Mouse (Mus musculus) c-Kit-positive CD71-negative TER-119-negative erythroid progenitor cells, embryonic 14.5 days (primary cell): ENCODE data around the gene Gm37240.

Experiments
- DNase-seq: peaks from one replicate; pipeline ENCODE4 v3.0.0-alpha.2; 2013; ENCODE audit warnings: low read depth

Gm37240 gene

DNA sequence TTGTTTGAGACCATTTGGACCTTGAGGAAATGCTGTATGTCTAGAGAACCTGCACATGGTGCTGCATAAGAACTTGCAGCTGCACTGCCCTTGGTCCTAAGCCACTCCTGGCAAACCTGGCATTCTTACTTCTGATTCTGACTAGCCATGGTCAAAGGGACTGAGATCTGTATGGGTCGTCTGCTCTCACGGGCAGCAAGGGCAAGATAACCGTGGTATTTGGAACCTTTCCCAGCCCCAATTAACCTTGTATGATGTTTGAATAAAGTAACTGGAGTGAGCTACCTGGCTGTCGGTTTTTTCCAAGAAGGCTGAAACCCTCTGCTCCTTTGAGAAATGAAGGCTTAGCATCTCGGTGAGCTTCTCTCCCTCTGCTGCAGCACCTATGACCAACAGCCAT lies 8.4 kb downstream of the Gm37240 start:
- DNase-seq: no peak

- DNase-seq: no peak
Observed at GRCm38 (mm10) chr3:85863996-85864395, 23.3 kb downstream of the Gm37240 start.

DNA sequence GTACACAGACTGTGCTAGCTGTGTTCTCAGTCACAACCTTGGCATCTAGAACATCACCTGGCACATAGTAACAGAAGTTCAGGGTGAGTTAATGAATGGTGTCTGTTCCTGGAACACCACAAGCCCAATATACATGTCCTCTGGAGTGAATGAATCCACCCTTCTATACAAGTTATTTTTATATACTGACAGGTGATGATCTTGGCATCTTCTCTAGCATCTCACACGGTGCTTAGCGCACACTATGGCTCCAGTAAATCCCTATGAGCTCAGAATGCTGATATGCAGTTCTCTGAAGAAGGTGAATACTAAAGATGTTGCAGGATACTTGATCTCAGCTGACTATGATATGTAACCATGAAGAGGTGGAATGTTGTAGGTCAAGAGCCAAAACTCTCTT lies 24.4 kb downstream of the Gm37240 start:
- DNase-seq: no peak

DNA sequence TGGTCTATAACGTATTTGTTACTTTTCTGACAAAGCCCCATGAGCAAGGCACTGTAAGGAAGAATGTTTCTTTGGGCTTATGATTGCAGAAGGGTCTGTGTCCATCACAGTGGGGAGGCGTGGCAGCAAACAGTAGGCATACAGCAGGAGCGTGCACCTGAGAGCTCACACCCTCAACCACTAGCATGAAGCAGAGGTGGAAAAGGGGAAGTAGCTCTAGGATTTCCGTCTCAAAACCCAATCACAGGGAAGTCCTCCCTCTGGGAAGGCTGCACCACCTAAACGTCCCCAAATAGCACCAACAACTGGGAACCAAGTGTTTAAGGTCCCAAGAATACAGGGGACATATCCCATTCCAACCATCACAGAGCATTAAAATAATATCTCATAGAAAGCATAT lies 26.3 kb downstream of the Gm37240 start:
- no peak for DNase-seq

DNA sequence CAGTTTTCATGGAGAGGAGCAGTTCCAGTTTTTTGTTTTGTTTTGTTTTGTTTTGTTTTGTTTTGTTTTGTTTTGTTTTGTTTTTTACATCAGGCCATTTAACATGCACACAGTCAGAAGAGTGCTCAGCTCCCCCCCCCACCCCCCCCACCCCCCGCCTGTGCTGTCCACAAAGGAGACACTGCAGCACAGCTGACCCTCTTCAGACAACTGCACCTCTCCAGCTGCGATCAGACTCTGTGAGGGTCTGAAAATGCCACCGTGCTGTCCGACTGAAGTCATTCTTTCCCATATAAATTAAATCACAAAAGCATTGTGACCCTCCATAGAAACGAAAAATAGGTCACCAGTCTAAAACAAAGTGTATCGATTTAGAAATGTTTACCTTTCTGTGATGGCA lies 28.0 kb downstream of the Gm37240 start:
- DNase-seq: no peak

- no peak for DNase-seq
Observed at GRCm38 (mm10) chr3:85858140-85859135, 28.9 kb downstream of the Gm37240 start.

DNA sequence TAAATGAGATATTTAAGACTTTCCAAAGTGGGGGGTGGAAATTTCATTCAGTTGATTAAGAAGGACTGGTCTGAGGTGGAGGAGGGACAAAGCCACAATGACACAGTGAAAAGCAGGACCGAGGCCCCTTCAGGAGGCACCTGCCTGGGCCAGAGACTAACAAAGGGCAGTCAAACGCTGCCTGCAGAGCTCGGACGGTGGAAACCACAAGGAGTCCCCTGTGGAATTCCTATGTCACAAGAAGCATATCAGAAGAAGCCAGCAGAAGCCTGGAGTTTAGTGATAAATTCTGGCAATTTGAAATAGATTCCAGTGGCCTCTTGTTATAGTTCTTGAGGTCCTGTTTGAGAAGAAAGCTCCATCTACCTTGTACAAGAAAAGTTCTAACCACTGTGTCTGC lies 30.2 kb downstream of the Gm37240 start:
- DNase-seq: peak; percentile 18

DNA sequence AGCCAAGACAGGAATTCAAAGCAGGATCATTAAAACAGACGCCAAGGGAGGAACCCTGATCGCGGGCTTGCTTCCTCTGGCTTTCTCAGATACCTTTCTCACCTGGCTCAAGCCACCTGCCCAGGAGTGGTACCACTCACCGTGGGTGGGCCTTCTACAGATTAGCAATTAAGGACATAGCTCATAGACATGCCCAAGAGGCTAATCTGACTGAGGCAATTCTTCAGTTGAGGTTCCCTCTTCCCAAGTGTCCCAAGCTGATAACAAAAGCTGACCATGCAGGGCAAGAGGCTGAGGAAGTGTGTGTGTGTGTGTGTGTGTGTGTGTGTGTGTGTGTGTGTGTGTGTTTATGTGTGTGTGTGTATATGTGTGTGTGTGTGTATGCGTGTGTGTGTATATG lies 31.4 kb downstream of the Gm37240 start:
- DNase-seq: no peak

DNA sequence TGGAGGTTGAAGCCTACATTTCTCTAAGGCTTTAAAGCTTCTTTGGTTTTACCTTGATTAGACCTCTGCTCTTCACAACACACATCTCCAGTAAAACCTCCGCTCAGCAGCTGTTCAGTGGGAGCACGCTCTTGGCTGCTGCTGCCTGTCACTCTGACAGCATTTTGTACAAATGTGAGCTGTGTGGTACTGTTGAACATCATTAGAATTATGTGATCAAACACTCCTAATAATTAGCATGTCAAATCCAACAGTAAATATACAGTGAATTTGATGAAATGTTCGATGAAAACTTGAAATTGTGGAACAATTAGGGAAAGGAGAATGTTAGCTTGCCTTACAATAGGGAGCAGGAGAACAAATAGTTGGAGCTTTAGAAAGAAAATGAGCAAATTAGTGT lies 32.3 kb downstream of the Gm37240 start:
- DNase-seq: no peak

DNA sequence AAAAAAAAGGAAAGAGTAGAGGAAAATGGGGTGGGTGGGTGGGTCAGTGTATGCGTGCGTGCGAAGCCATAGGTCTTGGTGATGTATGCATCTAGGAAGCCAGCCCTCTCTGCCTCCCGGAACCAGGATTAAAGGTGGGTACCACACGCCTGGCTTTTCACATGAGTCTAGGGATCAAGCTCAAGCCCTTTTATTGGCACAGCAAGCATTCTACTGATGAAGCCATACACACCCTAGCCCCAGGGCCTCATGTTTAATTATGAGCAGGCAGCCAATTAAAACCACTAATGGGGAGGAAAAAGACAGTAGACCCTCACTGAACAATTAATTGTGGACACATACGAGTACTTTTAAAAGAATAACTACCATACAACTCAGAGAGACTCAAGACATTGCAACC lies 33.2 kb downstream of the Gm37240 start:
- DNase-seq: no peak

DNA sequence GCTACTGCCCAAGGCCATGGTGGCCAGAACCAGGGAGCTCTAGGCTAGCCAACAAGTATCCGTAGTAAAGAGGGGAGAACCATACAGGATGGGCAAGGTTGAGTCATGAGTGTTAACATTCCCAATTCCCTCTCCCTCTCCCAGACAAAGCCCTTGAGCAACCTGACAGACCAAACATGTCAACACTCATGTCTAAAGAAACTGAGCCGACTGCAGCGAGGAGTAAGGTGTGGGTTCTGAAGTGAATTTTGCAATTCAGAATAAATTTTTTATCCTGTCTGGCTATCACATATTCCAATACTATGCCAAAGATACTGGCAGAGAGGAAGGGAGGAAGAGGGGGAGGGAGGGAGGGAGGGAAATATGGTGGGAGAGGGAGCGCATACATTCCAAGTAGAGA lies 33.6 kb downstream of the Gm37240 start:
- no peak for DNase-seq

- no peak for DNase-seq
Observed at GRCm38 (mm10) chr3:85850079-85850478, 37.2 kb downstream of the Gm37240 start.

GRCm38 (mm10) chr3:85846316-85846715 lies 41.0 kb downstream of the Gm37240 start:
- DNase-seq: no peak

DNA sequence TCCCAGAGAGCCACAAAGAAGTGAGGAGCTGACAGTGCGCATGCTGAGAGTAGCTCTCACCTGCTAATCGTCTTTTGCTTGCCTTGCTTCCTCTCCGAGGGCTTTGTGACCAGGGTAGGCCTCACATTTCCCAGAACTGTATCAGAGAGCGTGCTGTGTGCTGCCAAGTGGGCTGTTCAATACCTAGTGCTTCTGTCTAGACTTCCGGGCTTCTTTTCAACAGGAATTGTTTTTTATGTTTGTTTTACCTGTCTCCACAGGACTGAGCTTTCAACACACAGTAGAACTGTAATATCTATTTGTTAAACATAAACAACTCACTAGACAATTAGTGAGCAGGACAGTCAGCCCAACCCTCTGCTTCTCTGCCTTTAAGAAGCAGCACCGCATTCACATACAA lies 42.0 kb downstream of the Gm37240 start:
- no peak for DNase-seq

- DNase-seq: no peak
Observed at GRCm38 (mm10) chr3:85842881-85843218, 44.5 kb downstream of the Gm37240 start.

DNA sequence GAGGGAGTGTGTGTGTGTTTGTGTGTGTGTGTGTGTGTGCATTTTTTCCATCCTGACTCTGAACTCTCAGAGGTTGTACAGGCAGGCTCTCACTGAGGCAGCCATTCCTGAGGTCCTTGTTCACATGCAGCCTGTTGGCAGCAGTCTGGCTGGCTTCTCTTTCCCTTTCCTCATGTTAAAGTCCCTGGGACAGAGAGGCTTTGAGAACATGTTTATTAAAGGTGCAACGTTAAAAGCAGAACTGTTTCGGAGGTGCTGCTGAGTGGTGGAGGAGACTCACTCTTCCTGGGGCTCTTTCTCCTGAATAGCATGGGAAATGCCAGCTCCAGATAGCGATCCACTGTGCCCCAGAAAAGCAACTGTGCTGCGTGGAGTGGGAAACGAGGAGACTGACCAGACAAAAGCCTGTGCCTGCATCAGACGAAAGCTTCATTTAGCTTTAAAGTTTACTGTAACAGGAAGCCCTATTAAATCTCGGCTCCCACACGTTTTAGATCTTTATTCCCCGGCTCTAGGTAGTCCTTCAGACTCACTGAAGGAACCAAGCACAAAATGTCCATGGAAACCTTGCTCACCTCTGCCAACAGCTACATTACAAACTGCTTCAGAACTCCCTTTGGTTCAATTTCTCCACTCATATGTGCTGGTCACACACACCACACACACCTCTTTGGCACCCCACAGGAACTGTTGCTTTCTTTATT lies 45.0 kb downstream of the Gm37240 start:
- DNase-seq: no peak

- DNase-seq: no peak
Observed at GRCm38 (mm10) chr3:85841454-85842176, 45.7 kb downstream of the Gm37240 start.

DNA sequence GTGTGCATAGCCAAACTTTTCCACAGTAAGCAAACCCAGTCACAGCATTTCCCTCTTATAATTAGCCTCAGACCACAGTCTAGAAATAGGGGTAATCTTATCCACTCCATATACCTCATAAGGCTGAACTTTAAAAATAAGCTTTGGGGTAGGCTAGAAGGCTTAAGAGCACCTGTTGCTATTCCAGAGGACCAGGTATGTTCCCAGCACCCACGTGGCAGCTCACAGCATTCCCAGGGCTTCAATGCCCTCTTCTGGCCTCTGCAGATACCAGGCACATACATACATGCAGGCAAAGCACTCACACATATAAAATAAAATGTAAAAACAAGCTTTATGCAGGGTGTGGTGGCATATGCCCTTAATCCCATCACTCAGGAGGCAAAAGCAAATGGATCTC lies 53.7 kb downstream of the Gm37240 start:
- no peak for DNase-seq

DNA sequence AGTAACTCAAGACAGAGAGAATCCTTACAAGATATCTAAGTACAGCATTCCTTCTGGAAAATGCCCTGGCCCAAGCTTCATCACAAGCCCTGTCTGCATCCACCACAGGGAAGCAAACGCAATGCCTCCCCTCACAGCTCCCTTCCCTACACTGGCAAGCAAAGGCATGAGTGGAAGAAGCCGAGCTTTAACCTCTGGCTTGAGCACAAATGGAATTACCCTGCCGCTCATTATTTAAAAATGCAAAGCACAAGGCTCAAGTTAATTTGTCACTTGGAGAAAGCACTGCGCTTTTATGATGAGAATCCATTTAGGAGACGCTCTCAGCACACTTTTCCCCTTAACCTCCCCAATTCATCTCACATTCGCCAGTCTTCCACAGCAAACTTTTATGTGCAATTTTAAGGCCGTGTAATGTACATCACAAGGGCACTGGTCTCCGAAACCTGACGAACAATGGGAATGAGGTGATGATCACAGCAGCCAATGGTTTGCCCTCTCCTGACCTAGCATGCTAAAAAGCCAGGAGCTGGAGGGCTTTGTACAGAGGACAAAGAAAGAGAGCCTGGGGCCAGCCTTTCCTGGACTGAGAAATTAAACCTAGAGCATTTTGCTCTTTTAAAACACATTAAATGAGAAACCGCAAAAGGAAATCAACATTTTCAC lies 54.7 kb downstream of the Gm37240 start:
- DNase-seq: no peak

DNA sequence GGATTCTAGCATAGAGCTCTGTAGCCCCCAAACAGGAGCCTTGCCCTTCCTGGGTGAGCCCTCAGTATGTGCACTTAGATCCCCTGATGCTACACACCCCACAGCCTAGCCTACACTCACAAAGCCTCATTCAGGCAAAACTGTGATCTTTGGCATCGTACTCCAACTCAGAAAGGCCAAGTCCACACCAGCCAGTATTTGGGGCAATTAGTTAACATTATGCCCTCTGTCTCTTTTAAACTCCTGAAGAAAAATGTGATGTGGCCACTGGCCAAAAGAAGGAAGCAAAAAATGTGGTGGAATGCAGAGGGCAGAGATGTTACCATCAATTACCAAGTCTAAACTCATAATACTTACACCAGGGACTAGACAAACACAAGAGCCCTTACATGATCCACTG lies 55.5 kb downstream of the Gm37240 start:
- no peak for DNase-seq

DNA sequence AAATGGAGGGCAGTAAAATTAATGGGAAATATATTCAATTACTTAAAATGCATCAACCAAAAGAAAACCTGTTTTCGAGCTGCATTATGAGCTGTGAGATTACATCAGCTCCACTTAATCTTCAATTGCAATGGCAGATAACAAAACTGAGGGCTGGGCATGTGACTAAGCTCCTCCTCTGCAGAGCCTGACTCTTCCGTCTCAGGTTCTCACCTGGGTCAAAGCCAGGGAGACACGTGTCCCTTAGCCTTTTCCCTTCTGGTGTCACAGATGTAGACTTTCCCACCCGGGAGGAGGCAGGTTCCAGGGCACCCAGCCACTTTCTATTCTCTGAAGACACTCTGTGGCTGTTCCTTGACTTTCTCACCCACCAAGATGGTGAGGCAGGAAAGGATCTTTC lies 58.3 kb downstream of the Gm37240 start:
- DNase-seq: no peak

DNA sequence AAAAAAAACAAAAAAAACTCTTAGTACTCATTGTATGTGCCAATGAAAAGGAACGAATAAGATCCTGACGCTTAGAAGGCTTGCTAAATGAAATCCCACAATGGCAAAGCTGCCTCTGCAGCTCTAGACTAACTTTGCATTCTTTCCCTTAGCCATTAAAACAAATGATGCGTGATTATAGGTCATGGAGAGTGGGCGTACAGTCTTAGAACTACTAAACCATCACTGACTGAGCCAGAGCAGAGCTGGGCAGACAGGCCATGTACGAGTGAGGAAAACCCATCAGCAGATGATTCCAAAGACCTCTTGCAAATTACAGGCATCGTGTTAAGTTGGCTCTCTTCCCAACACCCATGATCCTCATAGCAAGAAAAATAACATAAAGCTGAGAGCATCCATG lies 59.5 kb downstream of the Gm37240 start:
- no peak for DNase-seq
